Mouse (Mus musculus): ENCODE data around the gene Olfr222. TPM values are rescaled to one million over a fixed set of nuclear protein-coding genes. Genes with fewer than 3 reads are reported as not detected.
"Not testable (repeated sequence)": the region's sequence is repeated elsewhere in the genome, so short reads cannot be mapped to it uniquely, and the experiment has no call there.

Gene Olfr222
- total RNA-seq (2015) (not detected in 2 replicates), total RNA-seq (2017) (not detected in 2 replicates)

DNA sequence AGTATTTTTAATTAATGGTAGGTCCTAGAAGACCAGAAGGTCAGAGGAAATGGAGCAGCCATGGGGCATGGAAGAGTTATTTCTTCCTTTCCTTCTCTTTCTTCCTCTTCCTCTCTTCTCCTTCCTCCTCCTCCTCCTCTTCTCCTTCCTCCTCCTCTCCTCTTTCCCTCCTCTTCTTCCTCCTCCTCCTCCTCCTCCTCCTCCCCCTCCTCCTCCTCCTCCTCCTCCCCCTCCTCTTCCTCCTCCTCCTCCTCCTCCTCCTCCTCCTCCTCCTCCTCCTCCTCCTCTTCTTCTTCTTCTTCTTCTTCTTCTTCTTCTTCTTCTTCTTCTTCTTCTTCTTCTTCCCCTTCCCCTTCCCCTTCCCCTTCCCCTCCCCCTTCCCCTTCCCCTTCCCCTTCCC lies at the start of gene Olfr222:
Olfr222 (minus strand) TSS at position 101 of the 400 bp plus-strand sequence.
- not testable (repeated sequence) for ATAC-seq (replicated peaks; ENCODE audit: poor library complexity)

DNA sequence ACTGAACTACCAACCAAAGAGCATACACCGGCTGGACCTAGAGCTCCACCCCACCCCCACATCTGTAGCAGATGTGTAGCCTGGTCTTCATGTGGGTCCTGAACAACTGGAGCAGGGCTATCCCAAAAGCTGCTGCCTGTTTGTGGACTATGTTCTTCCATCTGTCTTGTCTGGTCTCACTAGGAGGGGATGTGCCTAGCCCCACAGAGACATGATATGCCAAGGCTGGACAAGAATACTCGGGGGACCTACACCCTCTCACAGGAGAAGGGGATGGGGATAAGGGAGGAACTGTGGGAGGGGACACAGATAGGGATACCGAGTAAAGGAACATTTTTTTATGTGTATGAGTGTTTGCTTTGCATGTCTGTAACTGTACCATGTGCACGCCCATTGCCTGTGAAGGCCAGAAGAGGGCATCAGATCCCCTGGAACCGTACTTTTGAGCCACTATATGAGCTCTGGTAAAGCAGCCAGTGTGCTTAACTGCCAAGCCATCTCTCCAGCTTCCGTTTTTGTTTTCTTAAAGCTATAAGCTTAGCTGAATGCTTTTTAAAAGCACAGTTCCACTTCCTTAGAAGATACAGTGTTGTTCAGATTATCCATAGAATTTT lies 48.1 kb upstream of the Olfr222 start:
- peak; percentile 99 for ATAC-seq (replicated peaks; ENCODE audit: poor library complexity)

DNA sequence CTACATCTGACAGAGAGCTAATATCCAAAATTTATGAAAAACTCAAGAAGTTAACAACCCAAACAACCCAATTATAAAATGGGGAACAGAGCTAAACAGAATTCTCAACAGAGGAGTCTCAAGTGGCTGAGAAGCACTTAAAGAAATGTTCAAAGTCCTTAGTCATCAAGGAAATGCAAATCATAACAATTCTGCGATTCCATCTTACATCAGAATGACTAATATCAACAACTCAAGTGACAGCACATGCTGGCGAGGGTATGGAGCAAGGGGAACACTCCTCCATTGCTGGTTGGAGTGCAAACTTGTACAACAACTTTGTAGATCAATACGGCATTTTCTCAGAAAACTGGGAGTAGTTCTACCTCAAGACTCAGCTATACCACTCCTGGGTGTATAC lies 46.2 kb upstream of the Olfr222 start:
- ATAC-seq (replicated peaks; ENCODE audit: poor library complexity): no peak

DNA sequence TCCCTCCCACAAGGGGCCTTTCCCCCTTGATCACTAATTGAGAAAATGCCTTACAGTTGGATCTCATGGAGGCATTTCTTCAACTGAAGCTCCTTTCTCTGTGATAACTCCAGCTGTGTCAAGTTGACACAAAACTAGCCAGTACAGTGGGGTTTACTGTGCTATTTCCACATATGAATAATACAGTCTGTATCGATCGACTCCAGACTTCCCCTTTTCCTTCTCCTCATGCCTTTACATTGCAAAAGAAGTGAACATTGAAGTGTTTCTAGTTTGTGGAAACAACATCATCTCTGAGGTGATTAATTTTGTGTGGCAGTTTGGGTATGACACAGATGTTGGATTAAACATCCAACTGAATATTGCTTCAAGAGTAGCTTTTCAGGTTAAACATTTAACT lies 41.0 kb upstream of the Olfr222 start:
- ATAC-seq (replicated peaks; ENCODE audit: poor library complexity): 0 out of 2 replicates have a peak, but pooled peaks have one; percentile 50

DNA sequence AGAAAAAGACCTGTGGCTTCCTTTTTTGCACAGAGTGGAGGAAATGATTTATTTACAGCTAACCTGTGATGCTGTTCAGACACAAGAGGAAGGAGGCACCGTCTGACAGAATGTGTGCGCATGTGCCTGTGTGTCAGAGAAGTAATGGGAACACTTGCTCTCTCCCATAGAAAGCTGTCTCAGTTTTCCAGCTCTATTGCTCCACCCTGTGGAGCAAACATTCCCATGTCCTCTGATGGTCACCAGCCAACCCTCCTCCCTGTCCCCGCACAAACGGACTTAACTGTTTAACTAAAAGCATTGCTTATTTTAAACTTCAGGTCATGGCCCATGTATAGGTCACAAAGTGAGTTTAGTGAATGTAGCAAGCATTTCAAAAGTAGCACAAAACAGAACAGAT lies 38.1 kb upstream of the Olfr222 start:
- no peak for ATAC-seq (replicated peaks; ENCODE audit: poor library complexity)

DNA sequence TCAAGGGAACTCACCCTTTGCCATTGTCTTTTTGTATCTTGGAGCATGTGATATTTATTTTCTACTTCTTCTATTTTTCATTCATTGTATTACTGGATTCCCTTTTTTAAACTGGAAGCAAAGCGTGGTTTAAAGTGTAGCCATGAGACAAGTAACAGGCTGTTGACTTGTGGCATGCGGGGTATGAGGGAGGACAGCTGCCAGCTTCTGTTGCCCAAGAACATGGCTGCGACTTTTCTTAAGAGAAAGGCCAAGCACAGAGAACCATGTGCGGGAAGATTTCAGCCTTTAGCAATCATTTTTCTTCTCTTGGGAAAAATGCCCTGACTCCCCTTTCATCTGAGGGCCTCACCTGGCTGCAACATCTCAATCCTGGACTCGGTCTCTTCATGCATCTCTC lies 35.6 kb upstream of the Olfr222 start:
- ATAC-seq (replicated peaks; ENCODE audit: poor library complexity): no peak

DNA sequence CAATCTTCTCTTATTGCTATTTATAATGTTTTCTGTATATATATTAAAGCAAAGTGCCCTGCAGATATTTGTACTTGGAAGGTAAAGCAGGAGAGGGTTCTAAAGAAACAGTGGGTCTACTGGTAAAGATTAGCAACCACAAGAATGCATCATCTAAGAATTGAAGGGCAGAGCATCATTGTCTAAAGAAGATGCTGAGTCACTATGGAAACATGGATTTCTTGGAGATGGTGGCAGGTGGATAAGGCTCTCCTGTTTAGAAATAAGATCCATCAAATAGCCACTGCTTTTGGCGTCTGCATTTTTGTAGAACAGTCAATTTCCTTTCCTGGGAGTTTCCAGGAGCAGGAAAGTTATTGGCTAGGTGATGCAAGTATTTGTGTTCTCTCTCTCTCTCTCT lies 26.3 kb upstream of the Olfr222 start:
- no peak for ATAC-seq (replicated peaks; ENCODE audit: poor library complexity)

DNA sequence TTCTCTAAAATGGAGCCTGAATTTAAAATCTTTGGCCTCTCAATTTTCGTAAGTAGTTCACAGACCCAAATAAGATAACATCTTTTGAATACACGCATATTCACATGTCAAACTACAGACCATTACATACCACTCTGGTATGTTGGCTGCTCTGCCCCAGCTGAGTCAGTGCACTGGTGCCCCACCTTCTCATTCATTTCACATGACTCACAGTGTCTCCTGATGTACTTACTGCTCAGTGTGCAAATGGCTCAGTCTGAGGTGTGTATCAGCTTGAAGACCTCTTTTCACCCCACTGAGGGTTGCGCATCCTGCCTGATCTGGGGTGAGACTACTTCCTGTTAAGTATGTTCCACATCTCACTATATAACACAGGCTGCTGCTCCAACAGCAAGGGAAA lies 24.8 kb upstream of the Olfr222 start:
- ATAC-seq (replicated peaks; ENCODE audit: poor library complexity): no peak

DNA sequence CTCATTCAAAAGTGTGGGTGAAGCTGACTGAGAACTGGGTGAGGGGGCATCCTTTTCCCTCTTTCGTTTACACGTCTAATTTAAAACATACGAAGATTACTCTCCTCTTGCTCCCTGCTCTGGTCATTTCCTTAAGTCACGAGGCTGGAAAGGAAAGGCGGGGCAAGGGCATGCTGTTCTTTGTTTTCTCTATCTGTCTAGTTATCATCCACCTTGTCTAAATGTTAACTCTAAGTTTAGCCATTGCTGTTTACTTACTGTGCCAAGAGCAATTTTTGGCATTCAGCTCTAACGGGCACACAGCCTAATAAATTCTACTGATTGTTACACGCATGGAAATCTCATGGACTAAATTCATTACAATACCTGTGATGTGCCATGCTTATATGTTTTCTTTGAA lies 23.2 kb upstream of the Olfr222 start:
- ATAC-seq (replicated peaks; ENCODE audit: poor library complexity): no peak

DNA sequence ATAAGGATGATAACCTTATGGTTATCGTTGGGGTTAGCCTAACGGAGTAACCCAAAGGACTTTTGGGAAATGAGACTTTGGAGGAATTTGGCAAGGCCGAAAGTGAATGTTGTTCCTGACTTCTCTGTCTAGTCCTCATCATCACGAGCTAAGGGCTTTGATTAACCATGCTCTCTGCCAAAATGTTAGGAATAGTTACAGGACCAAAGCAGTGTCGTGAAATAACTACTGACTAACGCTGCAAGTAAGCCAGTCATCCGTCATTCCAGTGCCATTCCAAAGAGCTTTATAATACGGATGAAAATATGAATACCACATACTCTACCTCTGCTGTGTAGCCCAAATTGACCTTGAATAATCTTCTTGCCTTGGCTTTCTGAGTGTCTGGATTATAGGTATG lies 20.9 kb upstream of the Olfr222 start:
- ATAC-seq (replicated peaks; ENCODE audit: poor library complexity): no peak

DNA sequence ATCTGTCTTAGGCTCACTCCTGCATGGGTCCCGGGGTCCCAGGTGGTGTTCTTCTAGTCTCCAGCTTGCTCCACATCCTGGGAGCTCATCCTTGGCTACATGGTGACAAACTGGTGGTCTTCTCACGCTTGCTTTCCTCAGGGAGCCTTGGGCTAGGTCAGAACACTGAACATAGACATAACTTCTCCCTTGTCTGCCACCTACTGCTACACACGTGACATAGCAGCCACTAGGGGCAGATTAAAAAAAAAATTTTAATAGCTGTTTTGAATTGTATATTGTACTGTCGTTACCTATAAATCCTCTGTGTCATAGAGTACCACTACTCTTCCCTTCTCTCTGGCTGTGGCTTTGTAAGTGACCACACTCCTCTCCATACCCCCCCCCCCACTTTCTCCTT lies 20.1 kb upstream of the Olfr222 start:
- ATAC-seq (replicated peaks; ENCODE audit: poor library complexity): peak; percentile 52; the same call in 1 of the 2 replicates

DNA sequence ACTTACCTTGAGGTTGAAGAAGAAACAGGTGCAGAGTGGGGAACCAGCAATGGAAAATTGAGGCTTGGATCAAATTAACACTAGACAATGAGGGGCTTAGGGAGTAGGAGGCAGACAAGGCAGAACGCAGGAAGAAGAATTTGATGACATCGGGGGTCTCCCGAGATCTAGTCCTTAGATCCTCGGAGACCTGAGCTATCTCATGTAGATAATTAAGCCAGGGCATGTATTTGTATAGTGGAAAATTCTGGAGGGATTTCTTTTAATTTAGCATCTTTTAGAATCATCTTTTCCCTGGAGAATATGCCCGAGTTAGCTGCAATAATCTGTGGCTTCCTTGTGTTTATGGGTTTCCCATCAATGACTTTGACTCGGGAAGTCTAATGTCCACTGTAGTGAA lies 17.2 kb upstream of the Olfr222 start, which contains the start of gene Olfr223:
Olfr223 (minus strand) TSS at position 101 of the 400 bp plus-strand sequence.
- no peak for ATAC-seq (replicated peaks; ENCODE audit: poor library complexity)

DNA sequence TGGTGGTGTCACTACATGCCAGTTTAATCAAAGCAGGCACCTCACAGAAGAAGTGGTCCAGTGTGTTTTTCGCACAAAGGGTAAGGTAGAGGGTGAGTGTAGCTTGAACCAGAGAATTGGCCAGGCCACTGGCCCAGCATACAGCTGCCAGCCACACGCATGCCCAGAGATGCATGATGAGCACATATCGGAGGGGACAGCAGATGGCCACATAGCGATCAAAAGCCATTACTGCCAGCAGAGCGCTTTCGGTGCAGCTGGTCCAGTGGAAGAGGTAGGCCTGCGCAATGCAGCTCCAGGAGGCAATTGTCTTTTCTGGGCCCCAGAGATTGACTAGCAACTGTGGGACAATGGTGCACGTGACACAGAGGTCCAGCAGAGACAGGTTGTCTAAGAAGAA lies 13.5 kb upstream of the Olfr222 start:
- ATAC-seq (replicated peaks; ENCODE audit: poor library complexity): no peak

DNA sequence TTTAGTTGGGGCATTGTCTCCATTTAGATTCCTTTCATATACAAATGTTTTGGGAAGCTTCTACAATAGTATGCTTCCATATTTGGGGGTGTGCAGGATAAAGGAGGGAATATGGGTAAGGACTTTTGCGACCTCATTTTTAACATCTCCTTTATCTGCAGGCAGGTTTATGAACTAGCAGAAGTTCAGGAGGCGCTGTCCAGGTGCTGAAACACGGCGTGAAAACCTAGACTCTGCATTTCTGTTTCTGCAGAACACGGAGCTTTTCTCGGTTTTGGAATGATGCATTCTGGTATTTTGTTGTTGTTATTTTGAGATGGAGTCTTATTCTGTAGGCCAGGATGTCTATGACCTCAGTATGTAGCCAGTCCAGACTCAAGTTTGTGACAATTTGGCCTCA lies 8.5 kb upstream of the Olfr222 start:
- ATAC-seq (replicated peaks; ENCODE audit: poor library complexity): no peak

DNA sequence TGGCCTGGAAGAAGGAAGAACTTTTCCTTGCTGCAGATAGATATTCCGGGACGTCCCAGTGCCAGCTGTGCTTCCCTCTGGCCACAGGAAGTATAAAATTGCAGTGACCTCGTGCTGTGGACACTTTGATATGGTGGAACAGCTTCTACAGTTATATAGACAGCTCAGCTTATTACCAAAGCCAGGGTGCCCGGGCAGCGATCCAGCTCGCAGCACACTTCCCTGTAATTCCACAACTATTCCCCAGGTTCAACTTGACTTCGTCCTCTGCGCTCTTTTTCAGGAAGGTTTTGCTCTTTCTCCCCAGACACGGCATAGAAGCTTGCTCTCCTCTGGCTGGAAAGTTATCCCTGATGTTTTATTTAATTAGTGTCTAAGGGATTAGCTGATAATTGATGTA lies 309 bp downstream of the Olfr222 start:
- ATAC-seq (replicated peaks; ENCODE audit: poor library complexity): no peak

DNA sequence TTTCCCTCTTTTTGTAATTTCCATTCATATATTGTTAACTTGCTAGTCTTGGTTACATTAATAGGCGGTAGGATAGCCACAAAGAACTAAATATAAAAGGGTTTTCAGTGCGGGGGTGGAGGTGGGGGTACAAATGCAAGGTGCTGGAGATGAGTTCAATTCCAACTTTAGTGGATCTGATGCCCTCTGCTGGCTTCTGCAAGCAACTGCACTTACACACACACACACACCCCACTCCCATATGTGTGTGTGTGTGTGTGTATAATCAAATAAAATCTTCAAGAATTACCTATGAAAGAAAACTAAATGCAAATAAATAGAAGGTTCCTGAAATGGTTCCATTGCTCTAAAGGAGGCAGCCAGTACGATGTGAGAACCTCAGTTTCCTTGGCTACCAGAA lies 6.7 kb downstream of the Olfr222 start:
- peak; percentile 54; the same call in 1 of the 2 replicates for ATAC-seq (replicated peaks; ENCODE audit: poor library complexity)

DNA sequence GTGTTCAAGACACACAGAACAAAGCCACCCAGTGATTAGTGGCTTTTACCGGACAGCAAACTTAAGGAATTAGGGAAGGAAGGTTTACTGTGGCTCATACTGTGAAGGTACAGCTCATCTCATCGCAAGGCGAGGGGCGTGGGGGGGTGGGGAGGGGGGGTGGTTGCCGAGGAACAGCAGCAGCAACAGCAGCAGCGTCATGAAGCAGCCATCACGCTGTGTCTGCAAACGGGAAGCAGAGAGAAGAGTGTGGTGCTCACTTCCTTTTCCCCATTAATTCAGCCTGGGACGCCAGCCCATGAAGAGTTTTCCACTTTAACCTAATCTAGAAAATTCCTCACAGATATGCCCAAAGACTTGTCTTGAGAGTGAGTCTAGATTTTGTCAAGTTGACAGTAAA lies 13.2 kb downstream of the Olfr222 start:
- ATAC-seq (replicated peaks; ENCODE audit: poor library complexity): no peak

DNA sequence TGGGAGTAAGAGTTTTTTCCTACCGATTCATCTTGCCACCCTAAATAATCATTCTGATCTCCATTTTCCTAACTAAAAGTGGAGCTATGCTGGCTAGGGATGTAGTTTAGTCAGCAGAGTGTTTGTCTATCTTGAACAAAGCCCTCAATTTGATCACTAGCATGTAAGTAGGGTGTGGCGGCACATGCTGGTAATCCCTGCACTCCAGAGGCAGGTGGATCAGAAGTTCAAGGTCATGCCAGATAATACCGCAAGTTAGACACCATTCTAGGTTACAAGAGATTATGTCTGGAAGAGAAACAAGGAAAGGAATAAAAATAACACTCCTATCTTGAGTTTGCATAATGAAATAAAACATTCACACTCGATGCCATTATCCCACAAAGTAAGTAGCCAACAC lies 13.7 kb downstream of the Olfr222 start:
- no peak for ATAC-seq (replicated peaks; ENCODE audit: poor library complexity)

DNA sequence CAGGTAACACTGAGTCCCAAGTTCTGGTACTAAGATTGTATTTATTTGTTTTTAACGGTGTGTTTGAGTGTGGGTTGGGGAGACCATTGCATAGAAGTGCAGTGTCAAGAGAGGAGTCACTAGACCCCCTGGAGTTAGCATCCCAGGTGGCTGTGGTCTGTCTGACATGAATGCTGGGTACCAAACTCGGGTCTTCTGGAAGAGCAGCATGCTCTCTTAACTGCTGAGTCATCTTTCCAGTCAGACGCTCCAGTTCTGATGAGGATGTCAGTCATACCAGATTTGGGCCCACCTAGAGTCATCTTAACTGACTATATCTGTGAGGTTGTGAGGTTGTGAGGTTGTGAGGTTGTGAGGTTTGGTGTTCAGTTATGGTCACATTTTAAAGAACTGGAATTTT lies 15.1 kb downstream of the Olfr222 start:
- ATAC-seq (replicated peaks; ENCODE audit: poor library complexity): no peak

DNA sequence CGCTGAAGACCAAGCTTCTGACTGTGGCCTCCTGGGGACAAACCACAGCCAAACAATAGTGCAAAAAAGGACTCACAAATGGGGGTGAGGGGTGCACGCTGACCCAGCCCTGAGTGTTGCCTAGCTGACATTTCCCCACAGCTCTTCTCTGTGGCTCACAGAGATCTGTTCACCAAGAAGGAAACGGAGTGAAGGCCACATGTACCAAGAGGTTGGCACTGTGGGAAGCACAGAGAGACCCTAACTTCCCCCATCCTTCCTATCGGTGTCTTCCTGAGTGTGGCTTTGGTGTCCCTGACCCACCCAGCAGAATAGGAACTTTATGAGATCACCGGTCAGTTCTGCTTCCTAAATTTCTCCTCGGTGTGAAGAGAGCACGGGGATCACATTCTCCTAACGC lies 21.5 kb downstream of the Olfr222 start:
- ATAC-seq (replicated peaks; ENCODE audit: poor library complexity): 0 out of 2 replicates have a peak, but pooled peaks have one; percentile 11

DNA sequence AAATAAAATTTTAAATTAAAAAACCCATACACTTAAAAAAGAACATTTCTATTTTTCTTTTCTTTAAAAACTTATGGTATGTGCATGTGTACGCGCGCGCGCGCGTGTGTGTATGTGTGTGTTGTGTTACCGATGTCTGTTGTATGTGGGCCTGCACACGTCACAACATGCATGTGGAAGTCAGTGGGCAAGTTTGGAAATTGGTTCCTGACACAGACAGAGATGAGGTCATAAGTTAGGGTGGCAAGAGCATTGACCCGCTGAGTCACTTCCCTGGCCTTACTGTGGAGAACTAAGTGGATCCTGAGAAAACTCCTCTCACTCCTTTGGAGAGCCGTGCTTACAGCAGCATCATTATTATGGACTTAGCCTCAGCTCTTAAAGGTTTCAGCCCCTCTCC lies 21.9 kb downstream of the Olfr222 start:
- ATAC-seq (replicated peaks; ENCODE audit: poor library complexity): 0 out of 2 replicates have a peak, but pooled peaks have one; percentile 11

DNA sequence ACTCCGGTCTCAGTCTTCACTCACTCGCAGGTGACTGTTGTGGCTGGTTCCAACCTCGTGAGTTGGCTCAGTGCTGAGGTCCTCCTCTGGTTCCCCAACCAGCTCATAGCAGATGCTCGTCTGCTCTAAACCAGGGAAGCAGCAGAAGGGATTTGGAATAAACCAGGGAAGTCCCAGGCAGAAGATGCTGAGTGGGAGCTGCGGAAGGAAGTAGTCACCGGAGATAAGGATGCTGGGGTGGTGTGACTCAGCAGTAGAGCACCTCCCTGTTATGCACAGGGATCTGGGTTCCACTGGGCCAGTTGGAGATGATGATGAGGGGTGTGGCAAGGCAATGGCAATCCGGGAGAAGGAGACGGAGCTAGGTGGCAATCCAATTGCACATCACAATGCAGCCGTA lies 32.0 kb downstream of the Olfr222 start:
- ATAC-seq (replicated peaks; ENCODE audit: poor library complexity): no peak

DNA sequence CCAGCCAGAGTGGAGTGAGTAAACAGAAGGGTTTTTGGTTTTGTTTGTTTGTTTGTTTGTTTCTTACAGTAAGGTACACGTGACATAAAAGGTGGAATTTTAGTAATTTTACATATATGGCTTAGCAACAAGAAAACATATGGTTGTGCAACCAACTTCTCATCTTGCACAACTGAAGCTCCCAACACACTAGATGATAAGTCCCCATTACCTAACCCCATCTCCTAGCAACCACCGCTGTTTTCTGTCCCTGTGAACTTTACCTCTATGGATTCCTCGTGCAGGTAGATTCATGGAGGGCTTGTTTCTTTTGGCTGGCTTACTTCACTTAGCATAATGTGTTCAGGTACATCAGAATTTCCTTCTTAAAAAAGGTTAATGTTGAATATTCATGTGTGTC lies 32.7 kb downstream of the Olfr222 start:
- peak; percentile 30; the same call in 1 of the 2 replicates for ATAC-seq (replicated peaks; ENCODE audit: poor library complexity)

Measured in megakaryocyte progenitor cell, adult 5-6 weeks (primary cell).